Mouse (Mus musculus) intestine, postnatal 0 days (tissue): ENCODE data around the gene Lbp. TPM values are rescaled to one million over a fixed set of nuclear protein-coding genes. Genes with fewer than 3 reads are reported as not detected.

Experiments
- ATAC-seq: fragments of 200-750 bp; cut with Nextera tagmentation; 2 replicates; pipeline ENCODE4 v1.8.0; 2017; ENCODE audit warnings: mild to moderate bottlenecking, moderate TSS enrichment, moderate library complexity
- H3K27ac ChIP-seq: fragments of 300-500 bp; sonication (generic); 2 replicates; pipeline ENCODE4 v1.5.1; 2014; ENCODE audit warnings: mild to moderate bottlenecking, low read depth, low read length, moderate library complexity
- H3K27me3 ChIP-seq: fragments of 300-500 bp; sonication (generic); replicated peaks from 2 replicates; pipeline ENCODE4 v1.6.1; 2014; ENCODE audit warnings: low read length, mixed read lengths; ENCODE audit not compliant: control insufficient read depth, insufficient read depth
- H3K36me3 ChIP-seq: fragments of 300-500 bp; sonication (generic); 2 replicates; pipeline ENCODE4 v1.6.1; 2014; ENCODE audit warnings: mild to moderate bottlenecking, moderate library complexity; ENCODE audit not compliant: control insufficient read depth, insufficient read depth
- H3K4me1 ChIP-seq: fragments of 300-500 bp; sonication (generic); replicated peaks from 2 replicates; pipeline ENCODE4 v1.6.1; 2014; ENCODE audit warnings: antibody characterized with exemption, low read length, mixed read lengths; ENCODE audit not compliant: control insufficient read depth, insufficient read depth
- H3K4me2 ChIP-seq: fragments of 300-500 bp; sonication (generic); replicated peaks from 2 replicates; pipeline ENCODE4 v1.6.1; 2014; ENCODE audit warnings: low read depth, mild to moderate bottlenecking, moderate library complexity
- H3K4me3 ChIP-seq: fragments of 300-500 bp; sonication (generic); 2 replicates; pipeline ENCODE4 v1.5.1; 2014; ENCODE audit warnings: low read depth, low read length
- H3K9ac ChIP-seq: fragments of 300-500 bp; sonication (generic); 2 replicates; pipeline ENCODE4 v1.6.1; 2014; ENCODE audit warnings: mild to moderate bottlenecking, low read depth, low read length
- H3K9me3 ChIP-seq: fragments of 300-500 bp; sonication (generic); 2 replicates; pipeline ENCODE4 v1.6.1; 2016; ENCODE audit warnings: mixed run types; ENCODE audit not compliant: control insufficient read depth
- CTCF ChIP-seq: sonication (generic); IDR thresholded peaks from 2 replicates; pipeline ENCODE4 v1.5.1; 2016; ENCODE audit warnings: low read depth, mild to moderate bottlenecking, control low read depth, antibody characterized with exemption, moderate library complexity
- WGBS: fragments of 180-500 bp; shearing (Covaris S2); extraction: QIAGEN DNeasy Blood & Tissue Kit; methylation state at CpG from one replicate; pipeline ENCODE4 v1.1.7; 2014; 5-methylcytosine and 5-hydroxymethylcytosine counted together
- polyA plus RNA-seq: library from polyadenylated mRNA; unstranded; fragments of >200 nt; fragmentation: Nextera tagmentation; extraction: Ambion mirVana; gene quantifications from 2 replicates; pipeline ENCODE4 v1.2.1, GENCODE M21; 2015

Gene Lbp
- polyA plus RNA-seq, 1 experiment from 2014 or later: 4.9 TPM

DNA sequence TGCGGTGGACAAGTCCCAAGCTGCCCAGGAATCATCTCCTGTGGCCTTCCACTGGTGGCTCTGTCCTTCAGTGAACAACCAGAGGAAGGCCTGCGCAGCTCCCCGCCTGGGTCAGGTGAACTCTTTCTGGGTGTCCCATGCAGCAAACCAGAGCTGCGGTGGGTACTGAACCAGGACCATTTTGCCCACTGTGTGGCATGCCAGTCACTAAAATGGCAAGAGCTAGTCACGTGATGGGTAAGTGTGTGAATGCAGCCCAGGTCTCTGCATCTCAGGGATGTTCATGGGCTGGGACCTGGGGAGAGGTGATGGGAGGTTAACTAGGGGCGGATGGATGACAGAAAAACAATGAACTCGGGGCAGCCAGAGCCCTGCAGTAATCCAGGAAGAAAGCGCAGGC lies 36.3 kb upstream of the Lbp start:
- Histone ChIP-seq H3K36me3 (no peaks in the 10 kb centered on the region), H3K27me3 (no peaks in the 10 kb centered on the region), H3K4me3 (no peak overlapping the region), H3K27ac (no peak overlapping the region), H3K9me3 (no peaks in the 10 kb centered on the region), H3K9ac (no peak overlapping the region), H3K4me1 (no peaks in the 10 kb centered on the region), H3K4me2 (no peak overlapping the region)
- ATAC-seq: no peak
- TF ChIP-seq CTCF: no peak
- 81% methylated on average over 8 of the region's 8 CpGs for WGBS

DNA sequence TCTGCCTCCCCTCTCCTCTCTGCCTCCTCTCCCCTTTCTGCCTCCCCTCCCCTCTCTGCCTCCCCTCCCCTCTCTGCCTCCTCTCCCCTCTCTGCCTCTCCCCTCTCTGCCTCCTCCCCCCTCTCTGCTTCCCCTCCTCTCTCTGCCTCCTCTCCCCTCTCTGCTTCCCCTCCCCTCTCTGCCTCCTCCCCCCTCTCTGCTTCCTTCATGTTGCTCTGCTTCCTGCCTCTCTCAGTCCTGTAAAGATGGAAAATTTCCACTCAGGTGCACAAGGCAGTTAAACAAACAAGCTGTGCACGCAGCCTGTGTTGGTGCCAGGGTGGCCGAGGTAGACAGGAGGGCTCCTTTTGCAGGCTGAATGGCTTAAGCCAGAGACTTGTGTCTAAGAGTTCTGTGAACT lies 32.6 kb upstream of the Lbp start:
- H3K4me1 ChIP-seq: no peaks in the 10 kb centered on the region
- ATAC-seq: no peak
- no peak overlapping the region for H3K27ac ChIP-seq
- no peak overlapping the region for H3K4me3 ChIP-seq
- H3K4me2 ChIP-seq: no peak overlapping the region
- no peak for TF ChIP-seq CTCF
- H3K36me3 ChIP-seq: no peaks in the 10 kb centered on the region
- no peaks in the 10 kb centered on the region for H3K9me3 ChIP-seq
- no peaks in the 10 kb centered on the region for H3K27me3 ChIP-seq
- no peak overlapping the region for H3K9ac ChIP-seq
- WGBS: 15% methylated on average over 2 of the region's 2 CpGs

DNA sequence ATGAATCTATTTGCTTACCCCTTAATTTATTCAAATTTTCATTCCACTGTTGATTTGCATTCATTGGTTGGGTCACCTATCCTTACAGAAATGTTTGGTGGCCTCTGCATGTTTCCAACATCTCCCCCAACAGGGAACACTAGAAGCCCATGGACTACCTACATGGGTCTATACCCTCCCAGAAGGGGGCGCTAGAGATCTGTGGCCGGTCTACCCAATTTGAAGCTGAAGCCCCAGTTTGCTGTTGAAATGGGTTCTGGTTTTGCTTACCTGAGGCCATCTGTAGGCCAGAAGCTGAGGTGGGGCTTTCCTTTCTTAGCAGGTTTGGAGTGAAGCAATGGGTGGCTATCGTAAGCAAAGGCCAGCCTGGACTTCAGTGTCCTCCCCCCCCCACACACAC lies 30.9 kb upstream of the Lbp start:
- no peak for ATAC-seq
- Histone ChIP-seq H3K4me3 (no peak overlapping the region), H3K4me2 (no peak overlapping the region), H3K9me3 (no peaks in the 10 kb centered on the region), H3K27ac (no peak overlapping the region), H3K9ac (no peak overlapping the region), H3K36me3 (no peaks in the 10 kb centered on the region), H3K4me1 (no peaks in the 10 kb centered on the region), H3K27me3 (no peaks in the 10 kb centered on the region)
- 91% methylated on average over 3 of the region's 3 CpGs for WGBS
- peak; percentile 47 for TF ChIP-seq CTCF

DNA sequence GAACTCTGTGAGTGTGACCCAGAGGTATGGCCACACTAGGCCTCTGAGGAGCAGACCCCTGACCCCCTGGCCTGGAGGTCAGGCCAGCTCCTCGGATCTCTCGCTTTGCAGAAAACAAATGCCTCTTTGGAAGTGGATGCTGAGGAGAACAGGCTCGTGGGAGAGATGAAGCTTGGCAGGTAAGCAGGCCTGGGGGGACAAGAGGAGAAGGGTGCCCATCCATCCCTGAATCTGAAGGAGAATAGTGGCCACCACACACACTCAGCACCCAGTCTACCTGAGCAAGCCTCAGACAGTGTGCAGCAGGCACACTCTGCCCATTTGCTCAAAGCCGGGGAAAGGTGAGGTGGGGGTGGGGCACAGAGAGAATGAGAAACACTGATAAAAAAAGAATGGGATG lies 30.5 kb upstream of the Lbp start:
- Histone ChIP-seq H3K4me2 (no peak overlapping the region), H3K27ac (no peak overlapping the region), H3K9ac (no peak overlapping the region), H3K27me3 (no peaks in the 10 kb centered on the region), H3K9me3 (no peaks in the 10 kb centered on the region), H3K4me3 (no peak overlapping the region), H3K4me1 (no peaks in the 10 kb centered on the region), H3K36me3 (no peaks in the 10 kb centered on the region)
- TF ChIP-seq CTCF: no peak
- no peak for ATAC-seq
- WGBS: 65% methylated on average over 4 of the region's 4 CpGs

DNA sequence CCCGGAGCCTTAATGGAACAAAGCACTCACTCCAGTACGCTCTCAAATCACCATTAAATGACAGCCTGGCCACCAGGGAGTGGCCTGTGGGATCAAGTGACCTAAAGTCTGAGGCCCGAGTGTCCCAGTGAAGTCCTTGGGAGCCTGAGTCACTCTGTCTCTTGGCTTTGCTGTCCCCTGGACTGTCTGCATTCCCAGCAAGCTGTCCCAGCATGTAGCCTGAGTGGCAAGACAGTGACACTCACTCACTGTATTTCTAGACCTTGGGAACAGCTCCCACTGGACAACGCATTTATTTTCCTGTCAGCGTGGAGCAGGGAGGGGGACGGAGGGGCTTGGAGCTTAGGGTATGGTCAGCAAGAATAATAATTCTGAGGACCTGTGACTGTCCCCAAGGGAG lies 29.8 kb upstream of the Lbp start:
- H3K4me3 ChIP-seq: no peak overlapping the region
- WGBS: 67% methylated on average over 6 of the region's 6 CpGs

DNA sequence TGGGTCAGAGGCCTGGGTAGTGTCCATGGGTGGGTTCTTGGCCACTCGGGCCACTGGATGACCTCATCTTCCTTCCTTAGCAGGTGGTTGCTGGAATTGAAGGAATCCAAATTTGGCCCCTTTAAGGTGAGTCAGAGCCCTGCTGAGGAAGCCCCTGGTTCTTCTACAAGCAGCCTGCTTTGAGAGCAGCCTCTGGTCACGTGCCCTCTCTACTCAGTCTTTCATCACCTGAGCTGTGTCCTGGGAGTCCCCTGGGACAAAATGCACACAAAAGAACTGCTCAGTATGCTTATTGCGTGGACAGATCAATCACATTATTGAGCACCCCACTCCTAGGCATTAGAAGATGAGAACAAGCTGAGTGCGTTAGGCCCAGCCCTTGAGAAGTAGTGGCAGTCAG lies 29.4 kb upstream of the Lbp start:
- no peaks in the 10 kb centered on the region for H3K4me1 ChIP-seq

More for the DNA sequence above, 29.8 kb upstream of the Lbp start:
- no peak for TF ChIP-seq CTCF
- no peak overlapping the region for H3K27ac ChIP-seq
- no peak overlapping the region for H3K4me2 ChIP-seq
- no peaks in the 10 kb centered on the region for H3K27me3 ChIP-seq
- H3K4me1 ChIP-seq: no peaks in the 10 kb centered on the region
- H3K9ac ChIP-seq: no peak overlapping the region
- H3K36me3 ChIP-seq: no peaks in the 10 kb centered on the region
- ATAC-seq: no peak
- H3K9me3 ChIP-seq: no peaks in the 10 kb centered on the region

DNA sequence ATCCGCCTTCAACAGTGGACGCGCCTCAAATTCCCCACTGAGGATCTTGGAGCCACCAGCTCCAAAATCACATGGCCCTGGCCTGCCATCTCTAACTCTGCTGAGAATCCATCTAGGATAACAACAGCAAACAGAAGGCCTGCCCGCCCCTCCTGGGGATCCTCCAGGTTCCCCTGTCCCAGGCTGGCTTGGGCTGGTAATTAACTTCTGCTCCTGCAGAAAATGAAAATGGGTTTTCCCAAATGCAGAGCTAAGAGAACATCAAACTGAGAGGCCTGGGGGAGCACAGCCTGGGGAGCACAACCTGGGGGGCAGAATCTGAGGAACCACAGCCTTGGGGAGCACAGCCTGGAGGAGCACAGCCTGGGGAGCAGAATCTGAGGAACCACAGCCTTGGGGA lies 26.6 kb upstream of the Lbp start:
- no peaks in the 10 kb centered on the region for H3K9me3 ChIP-seq
- no peak overlapping the region for H3K9ac ChIP-seq
- ATAC-seq: no peak
- no peaks in the 10 kb centered on the region for H3K27me3 ChIP-seq
- no peak overlapping the region for H3K27ac ChIP-seq
- no peak overlapping the region for H3K4me2 ChIP-seq
- no peak overlapping the region for H3K4me3 ChIP-seq
- no peak for TF ChIP-seq CTCF
- H3K4me1 ChIP-seq: no peaks in the 10 kb centered on the region
- WGBS: 77% methylated on average over 4 of the region's 4 CpGs
- no peaks in the 10 kb centered on the region for H3K36me3 ChIP-seq

More for the DNA sequence above, 29.4 kb upstream of the Lbp start:
- Histone ChIP-seq H3K9ac (no peak overlapping the region), H3K4me3 (no peak overlapping the region), H3K27me3 (no peaks in the 10 kb centered on the region), H3K36me3 (no peaks in the 10 kb centered on the region), H3K9me3 (no peaks in the 10 kb centered on the region), H3K4me2 (no peak overlapping the region), H3K27ac (no peak overlapping the region)
- no peak for TF ChIP-seq CTCF
- WGBS: 72% methylated on average over 4 of the region's 4 CpGs
- no peak for ATAC-seq
